Mouse (Mus musculus) ES-E14 (cell line): ENCODE measurements around the gene Nubp2. TPM values are rescaled to one million over a fixed set of nuclear protein-coding genes. Genes with fewer than 3 reads are reported as not detected.

Experiments
- DNase-seq: peaks from one replicate; pipeline ENCODE4 v3.0.0-alpha.2; 2013; ENCODE audit warnings: low read depth, low spot score
- H3K27ac ChIP-seq: 2 replicates; pipeline ENCODE4 v1.5.1; 2012; ENCODE audit warnings: low read depth, mild to moderate bottlenecking, low read length, moderate library complexity, mixed read lengths; ENCODE audit not compliant: poor library complexity, insufficient read depth, severe bottlenecking
- H3K36me3 ChIP-seq: 2 replicates; pipeline ENCODE4 v1.6.1; 2012; ENCODE audit warnings: mild to moderate bottlenecking, low read length, moderate library complexity, mixed read lengths; ENCODE audit not compliant: control insufficient read depth, poor library complexity, insufficient read depth, severe bottlenecking
- H3K4me1 ChIP-seq, 2 experiments: fragments of 150-350 bp in 1 of 2; sonication (generic) in 1 of 2; 2 replicates each; pipeline ENCODE4 v1.6.1; 2012; ENCODE audit warnings: low read length in 2 of 2, mild to moderate bottlenecking in 1 of 2, mixed read lengths in 1 of 2; ENCODE audit not compliant: control insufficient read depth in 2 of 2, insufficient read depth in 2 of 2, poor library complexity in 1 of 2
- H3K4me3 ChIP-seq, 2 experiments: fragments of 150-350 bp in 1 of 2; sonication (generic) in 1 of 2; 2 replicates each; pipeline ENCODE4 v1.5.1; 2012; ENCODE audit warnings: low read length in 2 of 2, low read depth in 1 of 2, mild to moderate bottlenecking in 1 of 2, mixed read lengths in 1 of 2; ENCODE audit not compliant: insufficient read depth in 1 of 2, poor library complexity in 1 of 2, severe bottlenecking in 1 of 2
- H3K9ac ChIP-seq: 2 replicates; pipeline ENCODE4 v1.6.1; 2012; ENCODE audit warnings: low read depth, mild to moderate bottlenecking, low read length, mixed read lengths; ENCODE audit not compliant: poor library complexity, insufficient read depth, severe bottlenecking
- H3K9me3 ChIP-seq: fragments of 150-350 bp; sonication (generic); 2 replicates; pipeline ENCODE4 v1.6.1; 2012; ENCODE audit warnings: low read depth, mild to moderate bottlenecking, low read length; ENCODE audit not compliant: control insufficient read depth, insufficient read depth
- CHD2 ChIP-seq: IDR thresholded peaks from 2 replicates; pipeline ENCODE4 v1.6.1; 2014; ENCODE audit warnings: mild to moderate bottlenecking, low read depth, low read length, inconsistent platforms
- HCFC1 ChIP-seq: IDR thresholded peaks from 2 replicates; pipeline ENCODE4 v1.6.1; 2012; ENCODE audit warnings: low read length, inconsistent platforms, borderline replicate concordance; ENCODE audit not compliant: insufficient read depth
- MAFK ChIP-seq: IDR thresholded peaks from 2 replicates; pipeline ENCODE4 v1.6.1; 2014; ENCODE audit warnings: mild to moderate bottlenecking, low read depth, low read length, inconsistent platforms; ENCODE audit not compliant: insufficient read depth
- ZC3H11A ChIP-seq: IDR thresholded peaks from 2 replicates; pipeline ENCODE4 v1.6.1; 2012; ENCODE audit warnings: low read depth, mild to moderate bottlenecking, inconsistent platforms, low read length, borderline replicate concordance
- ZNF384 ChIP-seq: IDR thresholded peaks from 2 replicates; pipeline ENCODE4 v1.6.1; 2012; ENCODE audit warnings: low read depth, low read length, inconsistent platforms
- in situ Hi-C, 2 experiments: fragments of 600-800 bp; cut with MboI; formaldehyde crosslinking; loops; one replicate each; pipeline ENCODE4 v1.15.1; 2025; ENCODE audit warnings: low sequenced_read_pairs in 2 of 2, inconsistent platforms in 1 of 2; ENCODE audit not compliant: unreplicated experiment in 2 of 2
- total RNA-seq: library from RNA; depleted of rRNA; stranded (reverse); fragments of 300-350 nt; gene quantifications from 2 replicates; pipeline ENCODE4 v1.2.3, GENCODE M21; 2012

Nubp2 gene
- total RNA-seq, 1 experiment: 85.8 TPM

DNA sequence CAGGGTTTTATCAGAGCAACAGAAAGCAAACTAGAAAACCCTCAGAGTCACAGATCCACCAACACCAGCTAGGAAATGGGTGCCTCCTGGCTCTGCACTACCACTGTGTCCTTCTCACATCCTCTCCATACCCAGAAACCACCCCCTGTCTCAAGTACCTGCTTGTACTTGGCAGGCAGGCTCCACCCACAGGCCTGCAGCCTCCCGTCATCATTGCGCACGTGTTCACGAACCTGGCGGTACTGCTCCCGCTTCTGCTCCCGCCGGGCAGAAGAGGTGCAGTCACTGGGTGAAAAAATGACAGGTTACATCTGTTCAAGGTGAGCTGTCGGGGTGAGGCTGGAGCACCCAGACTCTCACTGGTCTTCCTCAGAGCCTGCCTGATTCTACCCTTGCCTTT is 17.6 kb upstream of the Nubp2 start:
- no peak overlapping the region for H3K4me3 ChIP-seq
- H3K9me3 ChIP-seq: no peaks in the 10 kb centered on the region
- no peak overlapping the region for H3K27ac ChIP-seq
- H3K9ac ChIP-seq: no peak overlapping the region
- TF ChIP-seq HCFC1 (no peak), ZNF384 (no peak), CHD2 (no peak), ZC3H11A (no peak), MAFK (no peak)
- H3K4me1 ChIP-seq: peaks cover 0 to 3% of the 10 kb centered on the region in 2 experiments; a peak in 1 of 4 replicates
- DNase-seq: no peak
- in situ Hi-C loops: no loop called here
- peaks cover 51% of the 10 kb centered on the region for H3K36me3 ChIP-seq

DNA sequence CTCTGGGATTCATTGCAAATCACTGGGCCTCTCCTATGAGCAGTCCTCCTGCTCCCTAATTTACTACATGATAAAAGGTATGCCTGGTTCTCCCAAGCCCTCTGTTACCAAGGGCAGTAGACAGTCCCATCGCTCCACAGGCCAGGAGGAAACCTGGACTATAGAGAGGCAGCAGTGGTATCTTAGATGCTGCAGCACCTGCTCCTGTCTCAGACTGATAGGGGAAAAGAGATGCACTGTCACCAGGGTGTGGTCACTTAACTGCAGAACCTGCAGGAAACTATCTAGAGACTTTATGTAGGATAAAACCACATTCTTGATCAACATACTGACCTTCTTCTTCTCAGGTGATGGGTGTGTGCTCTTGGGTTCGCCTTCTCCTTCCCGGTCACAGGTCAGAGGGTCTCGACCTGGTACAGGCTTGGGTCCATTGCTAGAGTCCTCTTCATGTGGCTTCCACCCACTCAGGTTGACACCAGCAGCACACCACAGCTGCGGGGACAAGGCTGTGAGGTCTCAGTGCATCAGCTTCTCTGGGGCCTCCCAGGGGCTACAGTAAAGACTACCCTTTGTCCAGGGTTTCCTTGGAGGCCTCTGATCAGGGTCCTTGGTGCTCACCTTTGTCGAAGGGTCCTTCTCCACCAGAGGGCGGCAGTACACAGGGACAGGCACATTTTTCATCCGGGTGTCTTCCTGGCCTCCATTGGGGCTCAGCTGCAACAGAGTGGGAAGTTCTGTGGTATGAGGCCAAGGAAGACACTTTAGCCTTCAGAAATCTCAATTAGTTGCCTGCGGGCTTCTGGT is 16.7 kb upstream of the Nubp2 start:
- peaks cover 51% of the 10 kb centered on the region for H3K36me3 ChIP-seq
- no peak overlapping the region for H3K27ac ChIP-seq
- no peaks in the 10 kb centered on the region for H3K9me3 ChIP-seq
- H3K4me1 ChIP-seq: peaks cover 0 to 5% of the 10 kb centered on the region in 2 experiments; a peak in 1 of 4 replicates
- H3K9ac ChIP-seq: no peak overlapping the region
- in situ Hi-C loops: no loop called here
- no peak for DNase-seq
- TF ChIP-seq MAFK (no peak), HCFC1 (no peak), CHD2 (no peak), ZC3H11A (no peak)
- H3K4me3 ChIP-seq: no peak overlapping the region

DNA sequence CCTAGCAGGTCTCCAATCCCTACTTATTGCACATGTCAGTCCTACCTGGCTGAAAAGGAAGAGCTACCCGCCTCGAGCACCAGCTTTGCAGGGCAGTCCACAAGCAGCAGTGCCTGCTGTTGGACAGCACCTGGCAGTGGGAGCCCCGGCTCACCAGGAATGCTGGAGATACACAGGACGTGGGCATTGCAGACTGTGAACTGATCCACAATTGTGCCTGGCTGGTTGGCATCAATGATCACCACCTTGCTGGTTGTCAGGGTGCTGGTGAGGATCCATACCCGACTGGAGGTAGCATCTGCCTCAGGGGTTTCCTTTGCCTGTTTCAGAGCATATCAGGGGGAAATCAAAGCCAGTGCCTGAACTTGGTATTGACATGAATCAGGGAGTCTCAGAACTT is 16.0 kb upstream of the Nubp2 start:
- no peaks in the 10 kb centered on the region for H3K9me3 ChIP-seq
- H3K36me3 ChIP-seq: peaks cover 57% of the 10 kb centered on the region
- no peak overlapping the region for H3K9ac ChIP-seq
- no peak for DNase-seq
- no peak overlapping the region for H3K4me3 ChIP-seq
- in situ Hi-C loops: no loop called here
- no peak overlapping the region for H3K27ac ChIP-seq
- TF ChIP-seq HCFC1 (no peak), CHD2 (no peak), ZNF384 (no peak), MAFK (no peak), ZC3H11A (no peak)
- peaks cover 0 to 9% of the 10 kb centered on the region in 2 experiments; a peak in 2 of 4 replicates for H3K4me1 ChIP-seq

DNA sequence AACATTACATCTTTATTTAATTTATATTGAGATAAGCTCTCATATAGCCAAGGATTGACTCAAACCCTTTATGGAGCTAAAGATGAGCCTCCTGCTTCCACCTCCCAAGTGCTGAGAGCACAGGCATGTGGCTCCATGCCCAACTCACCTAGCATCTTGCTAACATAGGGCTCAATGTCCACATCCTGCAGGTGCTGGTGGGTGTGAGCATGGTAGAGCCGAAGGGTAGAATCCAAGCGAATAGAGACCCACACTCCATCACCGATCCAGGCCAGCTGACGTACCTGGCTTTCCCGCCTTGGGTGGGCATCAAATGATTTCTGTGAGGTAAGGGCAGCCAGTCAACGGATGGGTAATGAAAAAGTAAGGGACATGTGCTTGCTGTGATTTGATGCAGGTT is 13.9 kb upstream of the Nubp2 start:
- Histone ChIP-seq H3K36me3 (peaks cover 48% of the 10 kb centered on the region), H3K9ac (no peak overlapping the region), H3K4me1 (peaks cover 0 to 13% of the 10 kb centered on the region in 2 experiments; a peak in 2 of 4 replicates), H3K9me3 (no peaks in the 10 kb centered on the region), H3K27ac (no peak overlapping the region), H3K4me3 (no peak overlapping the region)
- TF ChIP-seq ZNF384: no peak
- TF ChIP-seq CHD2: no peak
- in situ Hi-C loops: no loop called here
- DNase-seq: no peak

DNA sequence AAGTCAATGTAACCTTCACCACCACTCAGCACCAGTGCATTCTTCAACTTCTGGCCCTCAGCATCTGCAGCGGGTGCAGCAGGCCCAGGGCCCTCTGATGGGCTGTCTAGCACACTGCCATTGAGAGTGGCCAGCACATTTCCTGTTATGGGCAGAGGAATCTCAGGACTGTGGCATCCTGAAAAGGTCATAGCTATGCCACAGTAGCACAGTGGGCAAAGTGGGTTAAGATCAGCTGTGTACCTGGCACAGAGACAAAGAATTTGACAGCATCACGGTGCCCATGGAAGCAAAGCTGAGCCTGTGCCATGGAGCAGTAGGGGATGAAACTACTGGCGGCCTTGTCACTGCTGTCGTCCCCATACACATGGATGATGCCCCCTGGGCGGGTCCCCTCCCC is 13.0 kb upstream of the Nubp2 start:
- Histone ChIP-seq H3K4me1 (peaks cover 0 to 15% of the 10 kb centered on the region in 2 experiments; a peak in 2 of 4 replicates), H3K9me3 (no peaks in the 10 kb centered on the region), H3K4me3 (no peak overlapping the region), H3K27ac (no peak overlapping the region), H3K9ac (no peak overlapping the region), H3K36me3 (peaks cover 41% of the 10 kb centered on the region)
- in situ Hi-C loops: no loop called here
- DNase-seq: no peak
- no peak for TF ChIP-seq MAFK
- no peak for TF ChIP-seq ZC3H11A
- TF ChIP-seq CHD2: no peak
- no peak for TF ChIP-seq HCFC1
- no peak for TF ChIP-seq ZNF384
